Mouse (Mus musculus): ENCODE results near the gene Myrf. TPM values are rescaled to one million over a fixed set of nuclear protein-coding genes. Genes with fewer than 3 reads are reported as not detected.
A peak's percentile ranks its signal among the peaks of the same experiment; 100 is the strongest.

Myrf gene
- total RNA-seq, 2 experiments from 2014 or later, result not detected

DNA sequence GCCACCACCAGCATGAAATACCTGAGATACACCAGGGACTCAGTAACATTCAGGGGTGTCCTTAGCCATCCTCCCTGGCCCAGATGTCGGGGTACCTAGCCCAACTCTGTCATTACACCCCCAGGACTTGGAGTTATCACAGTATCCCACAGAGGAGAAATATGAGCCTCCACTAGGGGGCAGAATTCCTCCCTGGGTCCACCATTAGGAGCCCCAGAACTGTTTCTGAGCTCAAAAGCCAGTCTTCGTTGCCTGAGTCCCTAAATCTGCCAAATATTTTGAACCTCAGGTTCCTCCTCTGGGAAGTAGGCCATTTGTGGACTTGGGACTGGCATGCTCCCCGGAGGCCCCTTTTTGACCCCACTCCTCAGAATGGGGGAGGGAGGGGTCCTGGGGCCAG is 21.4 kb downstream of the Myrf start:
- 0 out of 2 replicates have a peak, but pooled peaks have one; percentile 29 for ATAC-seq (replicated peaks; ENCODE audit: low FRiP score, low TSS enrichment, poor library complexity, severe bottlenecking)

DNA sequence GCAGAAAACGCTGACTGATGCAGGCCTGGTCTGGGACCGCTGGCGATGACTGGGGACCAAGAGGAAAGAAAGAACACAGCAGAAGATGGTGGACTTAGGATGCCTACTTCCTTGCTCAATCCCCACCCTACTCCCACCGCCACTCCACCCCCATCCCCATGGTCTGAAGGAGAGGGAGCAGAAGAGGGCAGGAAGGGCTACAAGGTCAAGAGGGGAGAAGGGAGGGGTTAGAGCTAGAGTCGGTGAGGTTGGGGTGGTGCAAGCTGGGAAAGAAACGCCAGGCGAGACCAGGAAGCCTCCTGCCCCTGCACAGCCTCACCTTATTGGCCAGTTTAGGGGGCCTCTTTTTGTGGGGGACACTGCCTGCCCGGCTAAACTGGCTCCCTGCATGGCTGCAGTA is 24.4 kb downstream of the Myrf start:
- ATAC-seq (replicated peaks; ENCODE audit: low FRiP score, low TSS enrichment, poor library complexity, severe bottlenecking), result no peak

DNA sequence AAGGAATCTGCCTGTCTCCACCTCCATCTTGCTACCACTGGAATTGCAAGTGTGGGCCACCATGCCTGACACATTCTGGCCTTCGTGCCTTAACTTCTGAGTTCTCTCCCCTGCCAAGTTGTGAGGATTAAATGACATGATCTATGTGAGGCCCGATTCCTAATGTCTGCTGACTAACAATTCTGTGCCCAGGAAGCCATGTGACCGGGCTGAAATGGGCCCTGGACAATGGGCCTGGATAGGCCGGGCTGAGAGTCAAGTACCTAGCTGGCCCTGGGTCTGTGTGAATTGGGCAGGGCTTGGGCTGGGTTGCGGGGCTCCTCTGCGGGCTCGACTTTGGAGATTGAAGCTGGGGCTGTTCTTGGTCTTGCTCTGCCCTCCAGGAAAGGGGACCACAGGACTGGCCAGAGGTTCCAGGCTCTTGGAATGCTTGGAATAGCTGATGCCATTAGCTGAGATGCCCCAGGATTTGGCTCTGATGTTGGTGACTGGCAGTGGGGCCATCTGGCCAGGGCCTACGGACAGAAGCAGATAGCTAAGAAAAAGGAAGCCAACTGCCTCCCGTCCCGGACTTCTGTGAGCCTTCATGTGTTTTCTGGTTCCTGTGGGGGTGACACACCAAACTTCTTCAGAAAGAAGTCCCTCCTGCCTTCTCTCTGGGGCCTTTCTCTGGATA is 26.6 kb downstream of the Myrf start:
- ATAC-seq (replicated peaks; ENCODE audit: low FRiP score, low TSS enrichment, poor library complexity, severe bottlenecking), result no peak

DNA sequence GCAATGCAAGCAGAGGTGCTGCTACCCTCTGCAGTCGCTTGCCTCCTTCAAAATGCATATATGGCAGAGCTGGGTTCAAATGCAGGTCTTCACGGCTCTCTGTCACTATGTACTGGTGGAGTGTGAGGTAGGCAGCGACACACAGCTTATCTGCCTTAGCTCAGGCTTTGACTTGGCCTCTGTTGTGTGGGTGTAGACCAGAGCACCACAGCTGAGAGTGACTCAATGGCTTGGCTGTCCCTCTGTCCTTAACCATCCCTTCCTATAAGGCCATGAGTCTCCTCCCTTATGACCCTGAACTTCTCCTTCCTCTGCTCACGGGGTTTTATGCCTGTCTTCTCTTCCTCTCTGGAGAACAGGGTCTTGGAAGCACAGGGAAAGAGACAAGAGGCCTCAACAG is 29.7 kb downstream of the Myrf start:
- ATAC-seq (replicated peaks; ENCODE audit: low FRiP score, low TSS enrichment, poor library complexity, severe bottlenecking), result peak; percentile 50; the same call in 1 of the 2 replicates

DNA sequence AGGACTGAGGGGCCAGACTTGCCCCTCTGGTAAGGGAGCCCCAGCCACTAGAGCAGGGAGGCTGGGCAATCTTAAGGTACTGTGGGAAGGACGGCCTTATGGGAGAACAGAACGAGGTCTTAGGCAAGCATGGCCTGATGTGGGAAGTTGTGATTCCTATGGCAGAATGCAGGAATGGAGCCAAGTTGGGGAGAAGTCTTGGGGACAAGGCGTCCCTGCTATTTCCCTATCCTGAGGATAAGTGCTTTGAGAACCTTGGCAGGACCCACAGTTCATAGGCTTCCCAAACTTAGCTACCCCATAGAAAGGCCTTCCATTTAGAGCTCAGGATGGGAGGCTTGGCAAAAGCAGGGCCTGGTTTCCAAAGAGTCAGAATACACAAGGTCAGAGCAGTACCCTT is 31.7 kb downstream of the Myrf start:
- no peak for ATAC-seq (replicated peaks; ENCODE audit: low FRiP score, low TSS enrichment, poor library complexity, severe bottlenecking)

DNA sequence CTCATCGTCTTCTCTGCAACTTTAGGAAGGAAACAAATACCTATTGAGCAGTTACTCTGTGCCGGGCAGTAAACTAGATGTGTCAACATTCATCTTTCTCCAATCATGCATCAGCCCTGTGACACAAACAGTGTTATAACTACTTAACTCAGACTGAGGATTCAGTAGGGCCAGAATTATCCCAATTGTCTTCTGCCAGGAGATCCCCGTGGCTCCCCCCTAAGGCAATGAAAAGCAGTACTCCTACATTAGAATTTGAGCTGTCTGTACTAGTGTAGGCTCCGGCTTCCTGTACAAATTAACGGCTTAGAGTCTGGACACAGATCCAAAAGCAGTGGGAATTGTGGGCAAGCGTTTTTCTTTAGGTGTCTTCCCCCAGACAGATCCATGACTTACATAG is 35.5 kb downstream of the Myrf start:
- ATAC-seq (replicated peaks; ENCODE audit: low FRiP score, low TSS enrichment, poor library complexity, severe bottlenecking), result no peak

DNA sequence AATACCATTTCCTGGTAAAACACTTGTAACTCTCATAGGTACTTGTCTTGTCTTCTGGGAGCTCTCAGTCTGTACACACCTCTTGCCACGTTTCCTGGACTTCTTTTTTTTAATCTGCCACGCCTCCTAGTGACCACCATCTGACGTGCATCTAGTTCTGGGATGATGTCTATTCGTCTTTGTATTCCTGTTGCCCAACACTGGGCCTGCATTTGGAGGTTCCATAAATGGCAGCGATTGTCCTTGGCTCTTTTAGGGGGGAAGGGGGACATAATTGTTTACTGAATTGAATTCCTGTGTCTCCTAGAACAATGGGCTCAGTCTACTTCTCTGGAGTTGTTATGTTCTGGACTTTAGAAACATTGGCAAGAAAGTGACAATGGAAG is 35.9 kb downstream of the Myrf start:
- ATAC-seq (replicated peaks; ENCODE audit: low FRiP score, low TSS enrichment, poor library complexity, severe bottlenecking), result peak; percentile 49; the same call in 1 of the 2 replicates

DNA sequence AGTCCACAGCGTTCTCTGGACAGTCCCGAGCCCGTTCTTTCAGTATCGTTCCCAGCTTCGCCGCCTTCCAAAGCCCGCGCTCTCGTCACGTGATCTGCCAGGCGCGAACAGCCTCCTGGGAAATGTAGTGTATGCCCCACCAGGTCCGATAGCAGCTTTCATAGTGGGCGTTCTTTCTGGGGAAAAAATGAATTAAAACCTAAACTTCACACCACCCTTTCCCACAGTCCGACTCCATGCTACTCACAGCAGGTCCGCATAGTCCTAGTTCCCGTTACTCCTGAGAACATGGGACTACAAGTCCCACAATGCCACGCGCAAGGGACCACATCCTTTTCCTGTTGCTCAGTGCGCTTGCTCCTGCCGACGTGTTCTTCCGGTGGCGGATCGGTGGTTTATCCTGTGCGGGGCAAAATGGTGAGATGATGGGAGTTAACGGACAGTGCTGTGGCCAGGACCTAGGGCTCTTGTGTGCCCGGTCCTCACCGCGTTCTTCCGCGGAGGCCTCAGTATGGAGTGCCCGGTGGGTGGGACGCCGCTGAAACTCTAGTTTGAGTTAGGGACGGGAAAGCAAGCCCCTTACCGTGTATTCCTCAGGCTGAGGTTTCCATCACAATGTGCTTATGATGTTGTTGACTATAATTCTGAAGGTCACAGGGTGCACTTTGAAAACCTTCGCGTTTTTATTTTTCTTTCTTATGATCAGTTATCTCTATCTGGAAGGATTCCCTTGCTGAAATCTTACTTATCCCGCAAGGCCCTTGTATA is 36.5 kb downstream of the Myrf start, which contains the start of the genes Tmem258 and Fen1:
Gene Tmem258, plus strand, starts transcription at position 167 of the 768 bp plus-strand sequence.
Gene Fen1, minus strand, starts transcription at position 322 of the 768 bp plus-strand sequence.
- ATAC-seq (replicated peaks; ENCODE audit: low FRiP score, low TSS enrichment, poor library complexity, severe bottlenecking), result peak; percentile 78

DNA sequence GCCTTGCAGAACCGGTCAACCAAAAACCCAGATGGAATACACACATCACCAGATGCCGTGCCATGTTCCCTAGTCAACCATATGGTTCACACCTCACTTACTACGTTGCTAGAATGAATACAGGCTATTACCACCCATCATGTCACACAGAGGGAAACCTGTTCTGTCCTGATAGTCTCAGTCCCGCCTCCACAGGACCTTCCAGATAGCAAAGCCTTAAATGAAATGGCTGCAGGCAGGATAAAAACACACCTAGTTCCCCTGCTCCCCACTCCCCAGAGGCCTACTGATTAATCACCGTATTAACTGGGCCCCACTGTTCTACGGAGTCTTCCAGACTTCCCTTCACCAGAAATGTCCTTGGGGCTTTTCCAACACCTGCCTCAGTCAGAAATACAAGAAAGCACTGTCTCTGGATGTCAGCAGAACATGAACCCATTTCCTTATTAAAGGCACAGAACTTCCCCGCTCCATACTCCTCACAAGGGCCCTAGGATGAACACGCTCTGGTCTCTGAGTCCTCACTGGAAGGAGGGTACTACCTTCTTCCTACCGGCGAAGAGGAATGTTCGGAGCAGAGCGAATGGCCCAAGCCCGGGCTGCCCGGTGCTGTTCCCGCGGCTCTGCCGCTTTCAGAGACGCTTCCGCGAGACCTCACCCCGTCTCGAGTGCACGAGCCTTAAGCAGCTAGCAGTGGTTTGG is 37.3 kb downstream of the Myrf start:
- peak; percentile 81 for ATAC-seq (replicated peaks; ENCODE audit: low FRiP score, low TSS enrichment, poor library complexity, severe bottlenecking)

DNA sequence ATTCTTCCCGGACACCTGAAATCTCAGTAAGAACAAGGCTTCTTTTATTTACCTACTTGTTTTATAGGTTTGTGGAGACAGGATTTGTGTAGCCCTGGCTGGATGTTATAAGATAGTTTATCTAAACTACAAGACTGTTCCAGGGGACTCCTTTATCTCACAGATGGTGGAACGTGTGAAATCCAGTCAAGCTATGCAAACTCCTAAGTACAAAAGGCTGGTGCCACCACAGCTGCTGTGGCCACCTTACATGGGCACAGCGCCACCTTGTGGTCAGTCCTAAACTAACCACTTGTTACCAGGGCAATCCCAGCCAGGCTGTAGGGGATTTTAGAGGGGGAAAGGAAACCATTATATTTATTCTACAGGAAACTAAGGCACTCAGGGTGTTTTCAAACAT is 41.8 kb downstream of the Myrf start:
- peak; percentile 56 for ATAC-seq (replicated peaks; ENCODE audit: low FRiP score, low TSS enrichment, poor library complexity, severe bottlenecking)

DNA sequence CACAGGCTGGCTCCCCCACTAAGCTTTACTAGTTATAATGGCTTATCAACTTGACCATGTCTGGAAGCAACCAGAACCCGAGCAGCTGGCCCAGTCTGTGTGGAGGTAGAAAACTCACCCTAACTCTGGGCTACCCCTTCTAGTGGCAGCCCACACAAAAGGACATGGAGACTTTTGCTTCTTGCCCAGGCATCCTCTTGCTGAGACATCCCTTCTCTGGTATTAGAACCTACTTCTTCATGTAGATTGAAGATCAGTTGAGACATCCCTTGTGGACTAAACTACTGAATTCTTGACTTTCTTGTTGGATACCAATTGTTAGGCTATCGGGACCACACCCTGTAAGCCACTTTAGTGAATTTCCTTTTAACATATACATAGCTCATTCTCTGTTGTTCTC is 42.3 kb downstream of the Myrf start:
- ATAC-seq (replicated peaks; ENCODE audit: low FRiP score, low TSS enrichment, poor library complexity, severe bottlenecking), result no peak

DNA sequence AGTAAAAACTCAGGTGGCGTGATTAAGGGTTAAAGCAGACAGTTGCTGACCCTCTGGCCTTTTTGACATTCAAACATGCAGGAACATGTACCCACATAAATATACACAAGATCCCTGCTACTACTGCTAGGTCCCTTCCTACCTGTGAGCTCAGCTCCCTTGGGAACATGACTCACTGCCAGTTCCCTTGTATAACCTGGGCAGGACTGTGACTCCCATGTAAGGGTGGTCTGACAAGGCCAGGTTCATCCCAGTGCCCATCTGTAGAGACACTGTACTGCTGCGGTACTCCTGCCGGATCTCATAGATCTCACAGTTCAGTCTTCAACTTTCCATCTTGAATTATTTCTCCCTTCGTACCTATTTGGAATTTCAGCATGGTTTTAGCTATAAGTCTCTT is 43.4 kb downstream of the Myrf start:
- ATAC-seq (replicated peaks; ENCODE audit: low FRiP score, low TSS enrichment, poor library complexity, severe bottlenecking), result no peak

DNA sequence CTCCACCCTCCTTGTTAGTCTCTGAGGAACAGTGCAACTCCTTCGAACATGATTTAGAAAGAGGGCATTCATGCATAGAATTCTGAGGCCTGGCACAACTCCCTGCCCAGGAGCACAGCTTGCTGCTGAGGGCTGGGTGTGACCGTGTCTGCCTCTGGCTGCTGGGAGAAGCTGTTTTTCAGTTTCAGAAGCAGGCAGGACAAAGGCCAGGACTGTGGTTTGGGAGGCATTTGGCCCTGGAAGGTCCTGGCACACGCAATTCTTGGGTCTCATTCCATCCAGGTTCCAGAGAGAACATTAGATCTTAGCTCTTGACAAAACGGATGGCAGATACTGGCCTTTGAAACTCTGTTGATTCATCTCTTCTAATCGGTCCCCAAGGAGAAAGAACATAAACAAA is 45.3 kb downstream of the Myrf start:
- no peak for ATAC-seq (replicated peaks; ENCODE audit: low FRiP score, low TSS enrichment, poor library complexity, severe bottlenecking)

DNA sequence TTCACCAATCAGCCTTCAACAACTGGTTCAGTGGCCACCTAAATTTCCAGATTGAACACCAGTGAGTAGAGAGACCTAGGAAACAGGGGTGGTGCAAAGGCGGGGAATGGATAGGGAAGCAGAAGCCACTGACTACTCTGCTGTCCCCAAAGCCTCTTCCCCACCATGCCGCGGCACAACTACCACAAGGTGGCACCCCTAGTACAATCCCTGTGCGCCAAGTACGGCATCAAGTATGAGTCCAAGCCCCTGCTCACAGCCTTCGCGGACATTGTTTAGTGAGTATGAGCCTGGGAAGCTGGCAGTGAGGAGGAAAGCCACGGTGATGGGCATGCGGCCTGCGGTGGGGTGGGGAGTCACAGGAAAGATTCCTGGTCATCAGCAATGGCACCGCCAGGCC is 46.2 kb downstream of the Myrf start:
- no peak for ATAC-seq (replicated peaks; ENCODE audit: low FRiP score, low TSS enrichment, poor library complexity, severe bottlenecking)

DNA sequence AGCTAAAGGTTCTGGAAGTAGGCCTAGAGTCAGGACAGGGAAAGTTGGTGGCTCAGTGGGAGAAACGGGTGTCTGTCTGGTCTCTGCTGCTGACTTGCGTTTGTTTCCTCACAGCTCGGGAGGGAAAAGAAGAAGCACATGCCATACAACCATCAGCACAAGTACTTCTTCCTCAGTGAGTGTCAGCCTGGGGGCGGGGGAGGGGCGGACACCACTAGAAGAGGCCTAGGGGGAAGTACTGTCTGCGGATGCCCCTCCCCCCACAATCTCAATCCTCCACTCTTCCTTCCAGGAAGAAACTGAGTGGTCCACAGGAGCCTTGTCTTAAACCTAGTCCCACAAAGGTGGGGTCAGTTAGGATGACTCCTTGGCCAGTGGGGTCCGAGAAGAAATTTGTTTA is 49.2 kb downstream of the Myrf start:
- no peak for ATAC-seq (replicated peaks; ENCODE audit: low FRiP score, low TSS enrichment, poor library complexity, severe bottlenecking)

DNA sequence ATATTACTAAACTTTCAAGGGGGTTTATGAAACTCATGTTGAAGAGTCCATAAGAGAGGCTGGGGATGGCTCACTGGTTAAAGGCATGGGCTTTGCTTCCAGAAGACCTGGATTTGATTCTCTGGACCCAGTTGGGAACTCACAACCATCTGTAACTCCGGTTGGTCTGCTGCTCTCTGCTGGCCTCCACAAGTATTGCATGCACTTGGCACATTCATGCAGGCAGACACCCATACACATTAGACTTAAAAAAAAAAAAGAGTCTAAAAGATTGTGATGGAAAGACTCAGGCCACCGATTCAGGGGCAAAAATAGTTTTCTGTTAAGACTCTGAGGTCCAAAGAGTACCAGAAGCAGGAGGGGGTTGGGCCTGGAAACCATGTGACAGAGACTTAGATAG is 49.8 kb downstream of the Myrf start:
- ATAC-seq (replicated peaks; ENCODE audit: low FRiP score, low TSS enrichment, poor library complexity, severe bottlenecking), result no peak; the same call in 1 of the 2 replicates

DNA sequence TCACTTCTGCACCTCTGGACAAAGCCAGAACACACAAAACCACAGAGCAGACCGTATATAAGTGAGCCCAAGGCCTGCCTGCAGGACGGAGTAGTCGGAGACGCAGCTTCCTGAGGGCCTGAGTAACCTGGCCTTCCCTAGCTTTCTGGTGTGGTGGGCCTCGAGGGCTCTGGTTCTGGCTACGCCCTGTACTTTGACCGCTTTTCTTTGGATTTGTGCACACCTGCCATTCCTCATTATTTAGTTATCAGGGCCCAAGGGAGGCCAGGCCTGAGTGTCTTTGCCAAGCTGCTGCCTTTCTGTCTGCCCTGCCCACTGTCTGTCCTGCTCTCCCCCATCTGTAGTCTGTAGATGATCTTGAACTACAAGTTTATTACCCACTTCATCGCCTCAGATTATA is 50.6 kb downstream of the Myrf start:
- ATAC-seq (replicated peaks; ENCODE audit: low FRiP score, low TSS enrichment, poor library complexity, severe bottlenecking), result no peak

DNA sequence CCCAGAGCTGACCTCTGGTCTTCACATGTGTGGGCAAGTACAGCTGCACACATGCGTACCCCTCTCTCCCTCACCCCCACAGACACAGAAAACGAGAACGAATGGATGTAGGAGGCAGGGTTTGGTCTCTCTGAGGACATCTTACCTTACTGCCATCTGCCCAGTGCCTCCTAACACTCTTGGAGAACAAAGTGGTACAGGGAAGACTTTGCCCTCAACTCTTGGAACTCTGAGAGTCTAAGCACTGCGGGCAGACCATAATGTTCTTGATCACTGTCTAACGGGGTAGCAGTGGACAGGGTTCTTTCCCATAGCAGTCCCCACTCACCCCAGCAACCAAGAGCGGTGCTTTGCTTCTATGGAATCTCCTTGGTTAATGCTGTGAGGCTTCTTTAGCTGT is 51.5 kb downstream of the Myrf start:
- no peak for ATAC-seq (replicated peaks; ENCODE audit: low FRiP score, low TSS enrichment, poor library complexity, severe bottlenecking)

DNA sequence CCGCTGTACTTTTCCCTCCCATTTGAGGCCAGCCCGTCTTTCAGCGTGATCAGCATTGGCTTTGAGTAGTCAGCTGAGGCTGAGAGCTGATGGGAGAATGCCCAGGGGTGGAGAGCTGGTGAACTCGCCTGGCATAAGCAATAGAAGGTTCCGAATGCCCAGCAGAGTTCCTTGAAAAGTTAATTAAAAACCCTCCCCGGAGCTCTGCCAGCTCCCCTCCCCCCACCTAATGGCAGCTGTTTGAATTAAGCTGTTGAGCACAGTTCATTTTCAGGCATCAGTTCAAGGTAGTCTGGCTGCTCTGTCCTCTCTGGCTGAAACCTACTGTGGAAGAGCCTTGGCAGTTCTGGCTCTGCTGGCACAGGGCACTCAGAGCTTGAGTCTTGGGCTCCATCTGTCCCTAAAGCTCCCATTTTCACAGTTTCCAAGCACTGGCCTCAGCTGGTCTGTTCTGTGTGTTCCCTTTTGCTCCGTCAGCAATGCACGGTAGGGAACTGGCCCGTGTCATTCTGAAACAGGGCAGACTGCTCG is 52.2 kb downstream of the Myrf start:
- no peak for ATAC-seq (replicated peaks; ENCODE audit: low FRiP score, low TSS enrichment, poor library complexity, severe bottlenecking)

DNA sequence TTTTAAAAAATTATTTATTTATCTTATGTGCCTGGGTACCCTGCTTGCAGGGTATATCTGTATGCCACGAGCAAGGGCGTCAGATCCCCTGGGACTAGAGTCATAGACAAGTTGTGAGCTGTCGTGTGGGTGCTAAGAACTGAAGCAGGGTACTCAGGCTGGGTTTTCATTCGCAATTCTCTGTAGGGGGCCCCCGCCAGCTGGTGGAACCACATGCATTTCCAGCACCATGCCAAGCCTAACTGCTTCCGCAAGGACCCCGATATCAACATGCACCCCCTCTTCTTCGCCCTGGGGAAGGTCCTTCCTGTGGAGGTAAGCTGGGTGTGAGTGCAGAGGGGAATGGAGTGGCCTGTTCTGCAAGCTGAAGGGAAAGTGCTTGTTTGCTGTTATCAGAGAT is 54.0 kb downstream of the Myrf start:
- no peak for ATAC-seq (replicated peaks; ENCODE audit: low FRiP score, low TSS enrichment, poor library complexity, severe bottlenecking)

Measured in megakaryocyte-erythroid progenitor cell, adult 5-6 weeks (primary cell).